Mouse (Mus musculus): ENCODE measurements around the gene Dok3.

- TF ChIP-seq POLR2A (IDR thresholded peaks at IDR 0.05; ENCODE audit: control insufficient read depth, extremely low read depth, insufficient read depth, low read length, poor library complexity), result no peak
- TF ChIP-seq CTCF (IDR thresholded peaks at IDR 0.05; ENCODE audit: borderline replicate concordance, control insufficient read depth, extremely low read depth, insufficient read depth, low read length, poor library complexity), result no peak
Measured at GRCm38 (mm10) chr13:55512379-55513031, 16.6 kb downstream of the Dok3 start.

All from thymus, adult 2 months (tissue).